Mouse (Mus musculus) forebrain, embryonic 14.5 days (tissue): Measurements from ENCODE around the gene Uba5. TPM values are rescaled to one million over a fixed set of nuclear protein-coding genes. Genes with fewer than 3 reads are reported as not detected.

ENCODE experiments used
- ATAC-seq: fragments of 200-750 bp; cut with Nextera tagmentation; 2 replicates; pipeline ENCODE4 v1.8.0; 2017; ENCODE audit warnings: mild to moderate bottlenecking, moderate library complexity
- DNase-seq: peaks from one replicate; pipeline ENCODE4 v3.0.0-alpha.2; 2015; ENCODE audit warnings: low spot score
- H3K27ac ChIP-seq: fragments of 300-500 bp; sonication (generic); 2 replicates; pipeline ENCODE4 v1.5.1; 2014; ENCODE audit warnings: low read depth, mild to moderate bottlenecking, control low read depth, low read length, moderate library complexity
- H3K27me3 ChIP-seq: fragments of 300-500 bp; sonication (generic); replicated peaks from 2 replicates; pipeline ENCODE4 v1.6.1; 2014; ENCODE audit warnings: low read length, control low read depth, mixed read lengths; ENCODE audit not compliant: control insufficient read depth, insufficient read depth
- H3K36me3 ChIP-seq: fragments of 300-500 bp; sonication (generic); 2 replicates; pipeline ENCODE4 v1.6.1; 2014; ENCODE audit warnings: low read length, control low read depth; ENCODE audit not compliant: control insufficient read depth, insufficient read depth
- H3K4me1 ChIP-seq: fragments of 300-500 bp; sonication (generic); 2 replicates; pipeline ENCODE4 v1.6.1; 2014; ENCODE audit warnings: antibody characterized with exemption, low read length, control low read depth; ENCODE audit not compliant: control insufficient read depth, insufficient read depth
- H3K4me2 ChIP-seq: fragments of 300-500 bp; sonication (generic); 2 replicates; pipeline ENCODE4 v1.6.1; 2014; ENCODE audit warnings: mild to moderate bottlenecking, control low read depth, low read length
- H3K4me3 ChIP-seq: fragments of 300-500 bp; sonication (generic); 2 replicates; pipeline ENCODE4 v1.5.1; 2014; ENCODE audit warnings: low read depth, low read length, control low read depth
- H3K9ac ChIP-seq: fragments of 300-500 bp; sonication (generic); 2 replicates; pipeline ENCODE4 v1.6.1; 2014; ENCODE audit warnings: mild to moderate bottlenecking, low read length, control low read depth, moderate library complexity
- H3K9me3 ChIP-seq: fragments of 300-500 bp; sonication (generic); replicated peaks from 2 replicates; pipeline ENCODE4 v1.6.1; 2016; ENCODE audit warnings: low read length, control low read depth, mixed read lengths; ENCODE audit not compliant: control insufficient read depth
- WGBS: fragments of 180-500 bp; shearing (Covaris S2); extraction: QIAGEN DNeasy Blood & Tissue Kit; methylation state at CpG from one replicate; pipeline ENCODE4 v1.1.7; 2014; 5-methylcytosine and 5-hydroxymethylcytosine counted together
- polyA plus RNA-seq: library from polyadenylated mRNA; unstranded; fragments of >200 nt; fragmentation: Nextera tagmentation; extraction: Ambion mirVana; gene quantifications from 2 replicates; pipeline ENCODE4 v1.2.1, GENCODE M21; 2014

Uba5 gene
- polyA plus RNA-seq, 1 experiment from 2014 or later = 73.6 TPM

DNA sequence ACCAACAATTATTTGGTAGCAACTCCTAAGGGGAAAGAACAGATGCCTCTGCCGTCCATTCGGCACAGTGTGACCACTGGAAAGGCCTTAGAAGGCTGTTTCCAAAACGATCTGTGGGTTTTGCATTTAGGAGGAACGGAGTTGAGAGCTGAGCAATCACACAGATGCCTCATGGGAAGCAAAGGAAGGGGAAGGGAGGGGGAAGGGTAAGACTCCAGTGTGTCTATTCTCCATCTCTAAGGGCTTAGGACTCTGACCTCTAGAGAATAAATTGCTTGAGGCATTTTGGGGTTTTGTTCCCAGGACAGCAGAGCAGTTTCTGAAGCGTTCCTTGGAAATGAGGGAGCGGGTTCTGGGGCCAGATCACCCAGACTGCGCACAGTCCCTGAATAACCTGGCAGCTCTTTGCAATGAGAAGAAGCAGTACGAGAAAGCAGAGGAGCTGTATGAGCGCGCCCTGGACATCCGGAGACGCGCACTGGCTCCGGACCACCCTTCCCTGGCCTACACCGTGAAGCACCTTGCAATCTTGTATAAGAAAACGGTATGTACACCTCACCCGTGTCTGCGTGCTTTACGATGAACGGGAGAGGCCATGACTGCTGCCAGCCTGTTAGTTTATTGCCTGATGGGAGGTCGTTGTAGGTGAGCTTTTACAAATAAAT lies 23.8 kb downstream of the Uba5 start:
- no peak overlapping the region for H3K9ac ChIP-seq
- no peak overlapping the region for H3K4me2 ChIP-seq
- 94% methylated on average over 21 of the region's 21 CpGs for WGBS
- no peak overlapping the region for H3K4me3 ChIP-seq
- H3K36me3 ChIP-seq = peaks cover 8% of the 10 kb centered on the region; the same call in 1 of the 2 replicates
- no peak overlapping the region for H3K27ac ChIP-seq
- H3K27me3 ChIP-seq = no peaks in the 10 kb centered on the region
- H3K9me3 ChIP-seq = no peaks in the 10 kb centered on the region
- DNase-seq (no peak), ATAC-seq (no peak)
- no peaks in the 10 kb centered on the region for H3K4me1 ChIP-seq

DNA sequence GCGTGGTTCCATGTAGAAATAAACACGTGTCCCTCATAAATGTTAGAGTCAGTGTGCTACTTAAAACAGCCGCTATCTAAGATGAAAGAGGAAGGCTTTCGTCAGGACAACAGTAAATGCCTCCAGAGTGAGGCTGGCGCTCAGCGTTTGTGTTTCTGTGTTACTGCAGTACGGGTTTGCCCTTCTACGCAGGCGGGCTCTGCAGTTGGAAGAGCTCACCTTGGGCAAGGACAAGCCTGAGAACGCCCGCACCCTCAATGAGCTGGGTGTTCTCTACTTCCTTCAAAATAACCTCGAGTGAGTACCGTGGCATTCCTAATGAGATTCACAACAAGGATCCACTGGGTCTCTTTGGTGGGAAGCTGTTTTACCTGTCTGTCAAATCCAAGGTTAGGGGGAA lies 24.7 kb downstream of the Uba5 start:
- Histone ChIP-seq H3K27ac (no peak overlapping the region), H3K9ac (no peak overlapping the region), H3K4me2 (no peak overlapping the region), H3K4me1 (no peaks in the 10 kb centered on the region), H3K9me3 (no peaks in the 10 kb centered on the region), H3K36me3 (peaks cover 8% of the 10 kb centered on the region; the same call in 1 of the 2 replicates), H3K27me3 (no peaks in the 10 kb centered on the region), H3K4me3 (no peak overlapping the region)
- DNase-seq = no peak
- ATAC-seq = no peak
- WGBS = 92% methylated on average over 13 of the region's 13 CpGs

DNA sequence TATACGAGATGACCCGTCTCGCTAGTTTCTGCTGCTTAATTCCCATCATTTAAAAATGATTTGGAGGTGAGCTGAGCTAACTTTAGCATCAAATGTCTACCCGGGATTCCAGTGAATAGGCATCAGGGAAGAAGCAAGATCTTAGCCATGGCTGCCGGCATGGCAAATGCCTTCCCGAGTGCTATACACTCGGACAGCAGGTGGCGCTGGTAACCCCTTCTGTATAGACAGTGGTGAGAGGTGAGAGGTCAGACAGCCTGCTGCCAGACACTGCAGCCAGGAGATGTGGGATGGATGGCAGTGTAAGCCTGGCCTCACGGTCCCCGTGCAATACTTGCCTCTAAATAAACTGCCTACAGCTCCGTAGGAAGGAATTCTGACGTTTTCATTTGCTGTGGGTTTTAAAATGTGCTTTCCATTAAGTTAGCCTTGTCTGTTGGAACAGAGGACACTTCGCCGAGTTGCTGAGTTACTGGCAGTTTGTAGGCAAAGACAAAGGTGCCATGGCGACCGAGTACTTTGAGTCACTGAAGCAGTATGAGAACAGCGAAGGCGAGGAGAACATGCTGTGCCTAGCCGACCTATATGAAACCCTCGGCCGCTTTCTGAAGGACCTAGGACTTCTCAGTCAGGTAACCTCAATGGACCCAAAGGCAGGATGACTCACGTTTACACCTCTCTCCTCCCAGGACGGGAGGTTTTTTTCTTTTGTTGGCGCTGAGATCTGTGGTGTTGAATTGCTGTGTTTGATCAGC lies 27.5 kb downstream of the Uba5 start:
- H3K4me1 ChIP-seq = no peaks in the 10 kb centered on the region
- H3K9me3 ChIP-seq = no peaks in the 10 kb centered on the region
- H3K27ac ChIP-seq = no peak overlapping the region
- peaks cover 8% of the 10 kb centered on the region; the same call in 1 of the 2 replicates for H3K36me3 ChIP-seq
- no peak overlapping the region for H3K4me3 ChIP-seq
- H3K4me2 ChIP-seq = no peak overlapping the region
- ATAC-seq = no peak; the same call in 1 of the 2 replicates
- DNase-seq = peak; percentile 76
- WGBS = 56% methylated on average over 24 of the region's 24 CpGs
- no peaks in the 10 kb centered on the region for H3K27me3 ChIP-seq
- no peak overlapping the region for H3K9ac ChIP-seq

DNA sequence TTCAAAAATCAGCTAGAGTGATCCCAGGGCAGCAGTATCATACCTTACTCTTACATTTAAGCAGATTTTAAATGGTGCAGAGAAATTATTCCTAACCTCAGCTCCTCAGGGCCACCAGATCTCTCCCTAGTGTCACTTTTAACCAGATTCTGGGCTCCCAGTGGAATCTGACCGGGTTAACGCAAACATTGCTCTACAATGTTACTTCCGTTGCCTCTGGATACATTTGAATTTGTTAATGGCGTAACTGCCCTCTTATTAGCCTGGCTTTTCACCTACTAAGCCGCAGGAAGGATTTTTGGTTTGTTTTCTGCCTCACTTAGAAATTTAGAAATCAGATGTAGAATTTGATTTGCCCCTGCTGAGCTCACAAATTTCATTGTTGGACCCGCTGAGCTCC lies 28.2 kb downstream of the Uba5 start:
- Histone ChIP-seq H3K9me3 (no peaks in the 10 kb centered on the region), H3K4me1 (no peaks in the 10 kb centered on the region), H3K4me3 (no peak overlapping the region), H3K36me3 (peaks cover 8% of the 10 kb centered on the region; the same call in 1 of the 2 replicates), H3K27me3 (no peaks in the 10 kb centered on the region), H3K4me2 (no peak overlapping the region), H3K9ac (no peak overlapping the region), H3K27ac (no peak overlapping the region)
- ATAC-seq (no peak), DNase-seq (no peak)
- 82% methylated on average over 6 of the region's 6 CpGs for WGBS

DNA sequence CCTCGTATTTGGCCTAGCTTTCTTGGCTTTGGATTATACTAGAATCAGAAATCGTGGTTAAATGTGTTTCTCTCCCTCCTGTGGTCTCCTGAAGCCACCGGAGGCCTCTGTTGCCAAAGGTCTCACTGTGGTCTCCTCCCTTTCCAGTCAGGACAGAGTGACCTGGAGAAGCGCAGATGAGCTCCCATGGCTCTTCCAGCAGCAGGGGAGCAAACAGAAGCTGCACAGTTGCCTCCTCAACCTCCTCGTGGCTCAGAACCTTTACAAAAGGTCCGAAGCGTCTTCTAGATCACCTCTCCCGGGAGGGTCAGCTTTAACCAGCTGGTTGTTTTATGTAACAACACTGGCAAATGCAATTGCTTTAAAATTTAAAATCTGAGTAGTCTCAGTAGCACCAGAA lies 28.7 kb downstream of the Uba5 start:
- DNase-seq = no peak
- Histone ChIP-seq H3K27ac (no peak overlapping the region), H3K4me1 (no peaks in the 10 kb centered on the region), H3K9me3 (no peaks in the 10 kb centered on the region), H3K27me3 (no peaks in the 10 kb centered on the region), H3K4me2 (no peak overlapping the region), H3K36me3 (peaks cover 8% of the 10 kb centered on the region; the same call in 1 of the 2 replicates), H3K9ac (no peak overlapping the region), H3K4me3 (no peak overlapping the region)
- ATAC-seq = no peak
- WGBS = 88% methylated on average over 8 of the region's 8 CpGs

DNA sequence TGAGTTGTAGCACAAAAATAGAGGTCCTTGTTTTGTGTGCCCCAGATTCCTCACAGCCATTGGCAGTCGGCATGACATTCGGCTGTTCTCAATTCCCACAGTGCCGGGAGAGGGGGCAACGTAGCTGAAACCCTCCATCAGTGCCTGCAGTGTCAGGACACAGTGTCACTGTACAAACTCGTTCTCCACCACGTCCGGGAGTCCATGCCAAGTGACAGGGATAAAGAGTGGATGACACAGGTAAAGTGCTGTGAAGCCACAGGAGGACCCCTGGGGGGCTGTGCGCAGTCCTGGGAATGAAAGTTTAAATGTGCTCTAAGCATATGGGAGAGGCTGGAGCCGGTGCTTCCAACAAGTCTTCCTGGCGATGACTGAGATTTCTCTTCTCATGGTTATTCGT lies 33.1 kb downstream of the Uba5 start:
- DNase-seq (no peak), ATAC-seq (no peak)
- Histone ChIP-seq H3K27me3 (no peaks in the 10 kb centered on the region), H3K9ac (no peak overlapping the region), H3K4me3 (no peak overlapping the region), H3K9me3 (no peaks in the 10 kb centered on the region), H3K36me3 (peaks cover 11% of the 10 kb centered on the region; the same call in 1 of the 2 replicates), H3K4me2 (no peak overlapping the region), H3K4me1 (no peaks in the 10 kb centered on the region), H3K27ac (no peak overlapping the region)
- WGBS = 93% methylated on average over 11 of the region's 11 CpGs

DNA sequence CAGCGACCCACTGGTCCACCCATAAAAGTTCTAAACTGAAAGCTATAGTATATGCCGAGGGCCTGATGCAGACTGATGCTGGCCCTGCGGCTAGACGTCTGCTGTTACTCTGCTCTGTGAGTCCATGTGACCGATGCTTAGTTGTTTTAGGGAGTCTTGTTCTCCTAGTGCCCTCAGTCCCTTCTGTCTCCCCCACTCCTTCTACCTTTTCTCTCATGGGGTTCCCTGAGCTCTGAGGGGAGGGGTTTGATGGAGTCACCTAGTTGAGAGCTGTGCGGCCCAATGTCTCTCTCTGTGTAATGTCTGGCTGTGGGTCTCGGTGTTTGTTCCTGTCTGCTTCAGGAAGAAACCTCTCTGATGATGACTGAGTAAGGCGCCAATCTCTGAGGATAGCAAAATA lies 35.7 kb downstream of the Uba5 start:
- peaks cover 11% of the 10 kb centered on the region; the same call in 1 of the 2 replicates for H3K36me3 ChIP-seq

DNA sequence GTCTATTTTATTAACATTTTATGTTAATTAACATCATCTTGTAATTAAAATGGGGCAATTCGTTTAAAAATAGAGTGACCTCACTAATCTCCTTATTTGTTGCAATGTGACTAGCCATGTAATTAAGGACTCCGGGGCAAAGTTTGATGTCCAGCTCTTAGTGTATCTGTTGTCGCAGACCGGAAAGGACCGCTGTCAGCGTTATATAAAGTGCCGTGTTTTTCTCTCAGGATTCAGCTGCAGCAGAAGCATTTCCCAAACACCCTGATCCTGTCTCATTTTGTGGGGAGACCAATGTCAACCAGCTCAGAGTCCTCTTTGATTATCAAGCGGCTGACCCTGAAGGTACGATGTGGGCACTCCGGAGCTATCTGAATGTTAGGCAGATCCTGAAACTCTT lies 41.9 kb downstream of the Uba5 start:
- 91% methylated on average over 10 of the region's 10 CpGs for WGBS
- Histone ChIP-seq H3K4me1 (no peaks in the 10 kb centered on the region), H3K27ac (no peak overlapping the region), H3K27me3 (no peaks in the 10 kb centered on the region), H3K36me3 (peaks cover 26% of the 10 kb centered on the region; the same call in 1 of the 2 replicates), H3K4me2 (no peak overlapping the region), H3K9me3 (no peaks in the 10 kb centered on the region), H3K9ac (no peak overlapping the region), H3K4me3 (no peak overlapping the region)
- DNase-seq (no peak), ATAC-seq (no peak)

More for the DNA sequence above, 35.7 kb downstream of the Uba5 start:
- no peaks in the 10 kb centered on the region for H3K9me3 ChIP-seq
- DNase-seq (no peak), ATAC-seq (no peak)
- no peak overlapping the region for H3K27ac ChIP-seq
- no peaks in the 10 kb centered on the region for H3K4me1 ChIP-seq
- 97% methylated on average over 8 of the region's 8 CpGs for WGBS
- no peak overlapping the region for H3K4me2 ChIP-seq
- no peaks in the 10 kb centered on the region for H3K27me3 ChIP-seq
- H3K9ac ChIP-seq = no peak overlapping the region
- no peak overlapping the region for H3K4me3 ChIP-seq

DNA sequence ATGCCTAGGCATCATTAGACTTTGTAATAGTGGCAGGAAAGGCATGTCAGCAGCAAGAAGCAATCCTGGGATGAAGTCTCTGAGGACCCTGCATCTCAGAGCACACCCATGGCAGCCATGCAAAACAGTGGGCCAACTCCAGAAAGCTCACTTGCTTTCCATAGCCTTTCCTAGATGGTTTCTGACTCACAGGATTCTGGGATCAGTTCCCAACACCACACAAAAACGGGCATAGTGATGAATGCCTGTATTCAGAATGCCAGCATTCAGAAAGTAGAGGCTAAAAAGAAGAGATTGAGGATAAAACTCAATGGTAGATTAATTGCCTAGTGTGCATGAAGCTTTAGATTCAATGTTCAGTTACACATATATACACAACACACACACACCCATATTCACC lies 48.4 kb downstream of the Uba5 start:
- DNase-seq (no peak), ATAC-seq (no peak)
- Histone ChIP-seq H3K9me3 (no peaks in the 10 kb centered on the region), H3K4me1 (no peaks in the 10 kb centered on the region), H3K36me3 (peaks cover 18% of the 10 kb centered on the region), H3K4me2 (no peak overlapping the region), H3K9ac (no peak overlapping the region), H3K4me3 (no peak overlapping the region), H3K27ac (no peak overlapping the region), H3K27me3 (no peaks in the 10 kb centered on the region)
- 52% methylated on average over 1 of the region's 1 CpGs for WGBS
